Mouse (Mus musculus) C2C12 (cell line): ENCODE measurements around the gene Dda1. TPM values are rescaled to one million over a fixed set of nuclear protein-coding genes. Genes with fewer than 3 reads are reported as not detected.

Source experiments
- H3K27me3 ChIP-seq: one replicate; pipeline ENCODE4 v1.6.1; 2011; ENCODE audit not compliant: control insufficient read depth, insufficient read depth, insufficient read length
- H3K36me3 ChIP-seq: one replicate; pipeline ENCODE4 v1.6.1; 2011; ENCODE audit not compliant: control insufficient read depth, insufficient read depth
- H3K4me3 ChIP-seq: one replicate; pipeline ENCODE4 v1.5.1; 2011; ENCODE audit warnings: mild to moderate bottlenecking, control low read depth; ENCODE audit not compliant: poor library complexity, insufficient read depth, severe bottlenecking
- H3K79me2 ChIP-seq: one replicate; pipeline ENCODE4 v1.6.1; 2011; ENCODE audit not compliant: control insufficient read depth, insufficient read depth
- H3K79me3 ChIP-seq: one replicate; pipeline ENCODE4 v1.6.1; 2011; ENCODE audit warnings: low read depth, control low read depth
- H3ac ChIP-seq: one replicate; pipeline ENCODE3; 2011; ENCODE audit warnings: low read depth; ENCODE audit not compliant: control insufficient read depth, insufficient read length
- CEBPB ChIP-seq: IDR thresholded peaks from one replicate; pipeline ENCODE4 v1.6.1; 2011; ENCODE audit warnings: low read depth, mild to moderate bottlenecking, control low read depth, moderate library complexity
- CTCF ChIP-seq: IDR thresholded peaks from one replicate; pipeline ENCODE4 v1.5.1; 2011; ENCODE audit not compliant: control insufficient read depth, insufficient read depth, insufficient read length
- FOSL1 ChIP-seq: IDR thresholded peaks from one replicate; pipeline ENCODE4 v1.8.0; 2011; ENCODE audit warnings: mild to moderate bottlenecking, low read length; ENCODE audit not compliant: poor library complexity, insufficient read depth, severe bottlenecking
- MAX ChIP-seq: IDR thresholded peaks from one replicate; pipeline ENCODE4 v1.6.1; 2011; ENCODE audit warnings: mild to moderate bottlenecking, control low read depth
- MYOD1 ChIP-seq: IDR thresholded peaks from one replicate; pipeline ENCODE4 v1.6.1; 2011; ENCODE audit warnings: low read depth; ENCODE audit not compliant: control insufficient read depth, insufficient read length
- MYOG ChIP-seq: IDR thresholded peaks from one replicate; pipeline ENCODE4 v1.6.1; 2011; ENCODE audit not compliant: control insufficient read depth, insufficient read length; ENCODE audit errors: extremely low read depth
- USF1 ChIP-seq: IDR thresholded peaks from one replicate; pipeline ENCODE4 v1.6.1; 2011; ENCODE audit warnings: low read depth, mild to moderate bottlenecking, control low read depth, moderate library complexity
- polyA plus RNA-seq: library from polyadenylated mRNA; unstranded; fragments of >200 nt; fragmentation: generic; extraction: Trizol; gene quantifications from one replicate; pipeline ENCODE4 v1.2.1, GENCODE M21; 2012; ENCODE audit warnings: missing spikeins

The Dda1 gene
- polyA plus RNA-seq, 1 experiment = 104 TPM

- Histone ChIP-seq H3K4me3 (no peak overlapping the region), H3K27me3 (no peaks in the 10 kb centered on the region), H3K79me3 (peaks cover 5% of the 10 kb centered on the region), H3K36me3 (peaks cover 23% of the 10 kb centered on the region), H3ac (no peak overlapping the region), H3K79me2 (peaks cover 29% of the 10 kb centered on the region)
- TF ChIP-seq USF1 (no peak), MYOG (no peak), CEBPB (no peak), MYOD1 (no peak), FOSL1 (no peak), MAX (no peak), CTCF (no peak)
Observed at GRCm38 (mm10) chr8:71460716-71461115, 8.3 kb upstream of the Dda1 start.

GRCm38 (mm10) chr8:71461152-71461840 is 7.7 kb upstream of the Dda1 start:
- no peaks in the 10 kb centered on the region for H3K27me3 ChIP-seq
- H3K4me3 ChIP-seq = no peak overlapping the region
- peaks cover 34% of the 10 kb centered on the region for H3K79me2 ChIP-seq
- peaks cover 5% of the 10 kb centered on the region for H3K79me3 ChIP-seq
- no peak for TF ChIP-seq MYOG
- no peak for TF ChIP-seq FOSL1
- no peak for TF ChIP-seq MAX
- peaks cover 27% of the 10 kb centered on the region for H3K36me3 ChIP-seq
- H3ac ChIP-seq = no peak overlapping the region

GRCm38 (mm10) chr8:71462191-71462590 is 6.8 kb upstream of the Dda1 start:
- Histone ChIP-seq H3ac (no peak overlapping the region), H3K4me3 (no peak overlapping the region), H3K27me3 (no peaks in the 10 kb centered on the region), H3K36me3 (peaks cover 25% of the 10 kb centered on the region), H3K79me2 (peaks cover 34% of the 10 kb centered on the region), H3K79me3 (peaks cover 5% of the 10 kb centered on the region)
- TF ChIP-seq CTCF = no peak
- no peak for TF ChIP-seq FOSL1
- TF ChIP-seq MYOG = no peak
- no peak for TF ChIP-seq USF1
- no peak for TF ChIP-seq MAX
- TF ChIP-seq CEBPB = no peak
- no peak for TF ChIP-seq MYOD1

GRCm38 (mm10) chr8:71462786-71463185 is 6.2 kb upstream of the Dda1 start:
- Histone ChIP-seq H3ac (peak overlapping the region; percentile 92), H3K27me3 (no peaks in the 10 kb centered on the region), H3K79me3 (peaks cover 5% of the 10 kb centered on the region), H3K36me3 (peaks cover 19% of the 10 kb centered on the region), H3K79me2 (peaks cover 34% of the 10 kb centered on the region), H3K4me3 (peak overlapping the region; percentile 50)
- no peak for TF ChIP-seq CEBPB

- peaks cover 34% of the 10 kb centered on the region for H3K79me2 ChIP-seq
- H3K79me3 ChIP-seq = peaks cover 5% of the 10 kb centered on the region
- H3K4me3 ChIP-seq = peak within 1 kb of the TSS; percentile 50
- no peaks in the 10 kb centered on the region for H3K27me3 ChIP-seq
- H3ac ChIP-seq = peak within 1 kb of the TSS; percentile 92
- H3K36me3 ChIP-seq = peaks cover 17% of the 10 kb centered on the region
- TF ChIP-seq CTCF (no peak), MAX (no peak), MYOG (no peak), FOSL1 (no peak), CEBPB (no peak), USF1 (no peak), MYOD1 (no peak)
Observed at GRCm38 (mm10) chr8:71463188-71464033, 5.6 kb upstream of the Dda1 start, which contains the start of gene Abhd8. Gene Abhd8 (minus strand): TSS chr8:71463655.
